Mouse (Mus musculus): ENCODE data around the gene Primpol. TPM values are rescaled to one million over a fixed set of nuclear protein-coding genes. Genes with fewer than 3 reads are reported as not detected.

Gene Primpol
- total RNA-seq, 4 experiments from 2014 or later: 4.5 to 6.3 (median 5.2) TPM

- DNase-seq (ENCODE audit: low spot score in 2 of 2): no peak
These were observed 54.7 kb downstream of the Primpol start for GRCm38 (mm10) chr8:46562333-46562732.

DNA sequence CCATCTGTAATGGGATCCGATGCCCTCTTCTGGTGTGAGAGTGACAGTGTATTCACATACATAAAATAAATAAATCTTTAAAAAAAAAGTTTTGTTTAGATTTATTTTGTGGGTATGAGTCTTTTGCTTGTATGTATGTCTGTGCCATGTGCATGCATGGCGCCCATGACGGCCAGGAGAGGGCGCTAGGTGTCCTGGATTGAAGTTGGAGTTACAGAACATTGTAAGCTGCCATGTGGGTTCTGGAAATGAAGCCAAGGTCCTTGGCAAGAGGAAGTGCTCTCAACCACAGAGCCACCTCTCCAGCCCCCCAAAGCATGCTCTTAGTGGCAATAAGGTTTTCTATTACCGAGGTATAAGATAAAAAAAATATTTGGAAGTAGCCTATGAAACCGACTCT lies 57.6 kb downstream of the Primpol start:
- DNase-seq (ENCODE audit: low spot score in 2 of 2): no peak

- DNase-seq (ENCODE audit: low spot score in 2 of 2): no peak
These were observed 64.6 kb downstream of the Primpol start for GRCm38 (mm10) chr8:46552441-46552765.

GRCm38 (mm10) chr8:46551615-46552440 lies 65.2 kb downstream of the Primpol start, which contains the start of gene Cenpu:
TSS of gene Cenpu (plus strand) at chr8:46552028.
- peak; percentile 99 for DNase-seq (ENCODE audit: low spot score in 2 of 2)

- no peak for DNase-seq (ENCODE audit: low spot score in 2 of 2)
These were observed 66.0 kb downstream of the Primpol start for GRCm38 (mm10) chr8:46551029-46551428.

GRCm38 (mm10) chr8:46550058-46550457 lies 67.0 kb downstream of the Primpol start:
- no peak for DNase-seq (ENCODE audit: low spot score in 2 of 2)

DNA sequence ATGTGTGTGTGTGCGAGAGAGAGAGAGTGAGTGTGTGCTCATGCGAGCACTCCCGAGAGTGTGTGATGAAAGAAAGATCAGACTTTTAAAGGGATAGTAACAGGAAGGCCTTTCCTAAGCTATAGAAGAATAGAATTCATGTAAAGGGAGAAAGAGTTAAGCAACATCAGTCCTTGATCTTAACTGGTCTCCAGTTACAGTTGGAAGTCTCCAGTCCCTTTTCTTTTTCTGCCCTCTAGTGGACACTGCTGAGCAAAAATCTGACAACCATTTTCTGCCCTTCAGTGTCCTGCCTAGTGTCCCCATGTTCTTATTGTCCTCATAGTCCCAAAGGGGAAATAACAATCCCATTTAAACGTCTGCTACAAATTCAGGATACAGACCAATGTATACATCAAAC lies 69.8 kb downstream of the Primpol start:
- DNase-seq (ENCODE audit: low spot score in 2 of 2): no peak

DNA sequence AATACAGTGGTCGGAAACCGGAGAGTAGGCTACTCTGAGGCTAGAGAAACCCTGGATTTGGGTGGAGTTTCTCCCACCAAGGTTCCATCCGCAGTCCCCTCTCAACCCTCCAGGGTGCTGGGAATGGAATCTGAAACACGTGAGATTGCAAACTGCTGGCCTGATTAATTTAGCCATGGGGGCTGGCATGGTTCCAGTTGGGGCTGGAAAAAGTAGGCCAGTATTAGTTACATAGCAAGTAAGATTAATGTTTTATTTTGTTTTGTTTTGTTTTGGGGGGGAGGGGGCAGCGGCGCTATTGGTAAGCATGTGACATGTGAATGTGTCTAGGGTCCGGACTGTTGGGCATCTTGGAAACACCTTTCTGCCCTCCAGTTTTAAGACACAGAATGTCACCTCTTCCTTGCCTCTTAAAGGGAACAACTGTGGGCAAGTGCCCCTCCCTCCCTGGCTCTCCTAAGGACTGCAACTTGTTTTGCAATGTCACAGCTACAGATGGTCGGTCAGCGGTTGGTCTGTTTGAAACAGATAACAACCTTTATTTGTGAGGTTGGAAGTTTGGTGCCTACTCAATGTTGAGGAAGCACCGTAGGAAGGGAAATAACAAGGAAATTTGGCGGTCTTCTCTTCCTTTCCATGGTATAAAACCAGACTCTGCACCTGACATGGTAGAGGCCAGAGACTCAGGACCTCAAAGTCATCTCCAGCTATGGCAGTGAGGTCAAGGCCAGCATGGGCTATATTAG lies 70.4 kb downstream of the Primpol start:
- DNase-seq (ENCODE audit: low spot score in 2 of 2): no peak

DNA sequence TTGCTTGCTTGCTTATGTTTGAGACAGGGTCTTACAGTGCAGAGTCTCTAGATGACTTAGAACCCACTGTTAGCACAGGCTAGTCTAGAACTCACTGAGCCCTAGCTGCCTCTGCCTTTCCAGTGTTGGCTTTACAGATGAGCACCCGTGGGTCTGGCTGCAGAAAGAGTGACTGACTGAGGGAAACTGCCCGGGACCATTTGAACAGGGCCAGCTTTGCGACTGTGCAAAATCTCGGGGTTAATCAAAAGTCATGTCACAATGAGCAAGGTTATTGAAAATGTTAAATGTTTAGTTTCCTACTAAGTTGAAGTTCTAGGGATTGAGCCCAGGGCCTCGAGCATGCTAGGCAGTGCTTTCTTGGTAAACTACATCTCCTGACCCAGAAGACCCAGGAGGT lies 71.2 kb downstream of the Primpol start:
- DNase-seq (ENCODE audit: low spot score in 2 of 2): no peak

- DNase-seq (ENCODE audit: low spot score in 2 of 2): no peak
These were observed 73.3 kb downstream of the Primpol start for GRCm38 (mm10) chr8:46543662-46544061.

GRCm38 (mm10) chr8:46543191-46543590 lies 73.8 kb downstream of the Primpol start:
- no peak for DNase-seq (ENCODE audit: low spot score in 2 of 2)

- DNase-seq (ENCODE audit: low spot score in 2 of 2): no peak
These were observed 77.3 kb downstream of the Primpol start for GRCm38 (mm10) chr8:46539701-46540100.

- DNase-seq (ENCODE audit: low spot score in 2 of 2): no peak
These were observed 83.1 kb downstream of the Primpol start for GRCm38 (mm10) chr8:46533926-46534325.

DNA sequence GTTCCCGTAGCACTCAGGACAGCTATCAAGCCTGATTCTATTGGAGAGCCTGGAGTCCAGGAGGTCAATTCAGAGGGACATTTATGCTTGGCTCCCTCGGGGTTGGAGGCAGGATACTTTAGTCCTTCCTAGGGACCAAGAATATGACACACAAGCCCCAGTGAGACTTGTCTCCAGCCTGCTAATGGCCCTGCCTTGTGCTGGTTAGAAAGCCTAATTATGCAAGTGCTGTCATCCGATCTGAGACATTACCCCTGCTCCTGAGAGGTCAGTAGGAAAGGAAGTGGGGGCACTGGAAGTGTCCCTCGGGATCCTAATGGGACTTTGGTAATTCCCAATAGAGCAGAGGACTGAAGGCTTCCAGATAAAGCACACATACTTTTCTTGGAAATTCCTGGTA lies 86.5 kb downstream of the Primpol start:
- no peak for DNase-seq (ENCODE audit: low spot score in 2 of 2)

GRCm38 (mm10) chr8:46529508-46529907 lies 87.5 kb downstream of the Primpol start:
- no peak for DNase-seq (ENCODE audit: low spot score in 2 of 2)

DNA sequence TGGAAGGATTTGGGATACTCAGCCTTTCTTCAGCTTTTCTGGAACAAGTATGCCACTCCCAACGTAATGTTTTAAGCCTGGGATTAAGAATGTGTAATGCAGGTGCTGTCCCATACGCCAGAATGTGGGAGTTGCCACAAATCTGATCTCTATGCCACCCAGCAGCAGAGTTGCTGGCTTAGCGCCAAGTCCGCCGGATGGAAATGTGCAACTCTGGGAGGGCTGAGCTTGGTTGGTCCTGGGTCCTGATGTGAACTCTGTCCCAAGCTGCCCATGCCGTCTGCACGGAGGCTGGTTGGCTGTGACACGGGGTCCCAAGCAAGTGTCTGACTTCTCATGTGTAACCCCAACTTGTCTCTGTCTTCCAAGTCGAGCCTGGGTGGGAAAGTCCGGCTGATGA lies 90.2 kb downstream of the Primpol start:
- no peak for DNase-seq (ENCODE audit: low spot score in 2 of 2)

DNA sequence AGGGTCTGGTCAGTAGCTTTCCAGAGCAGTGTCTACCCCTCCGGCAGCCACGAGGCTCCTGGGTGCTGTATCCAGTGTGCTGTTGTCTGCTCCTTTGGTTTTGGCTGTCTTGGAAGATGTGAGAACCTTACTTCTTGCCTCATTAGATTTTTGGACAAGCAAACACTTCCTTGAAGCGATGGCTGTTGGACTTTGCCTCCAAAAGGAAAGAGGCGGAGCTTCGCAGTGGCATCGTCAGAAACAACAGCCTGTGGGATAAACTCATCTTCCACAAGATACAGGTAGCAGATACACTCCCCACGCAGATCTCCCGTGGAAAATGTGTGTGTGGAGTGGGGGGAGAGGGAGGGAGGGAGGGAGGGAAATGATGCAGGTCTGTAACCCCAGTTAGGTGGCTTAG lies 90.9 kb downstream of the Primpol start:
- no peak for DNase-seq (ENCODE audit: low spot score in 2 of 2)

Other genes starting within 250 kb of the Primpol start
- 10 to 100 TPM; 50.1 to 55.8 (median 53.3) TPM for gene Acsl1, start 146.2 kb downstream of the Primpol start, total RNA-seq (2022)
- 1 to 10 TPM; 2.1 to 5.7 (median 3.1) TPM for gene Cenpu, start 65.2 kb downstream of the Primpol start, total RNA-seq (2022)
- gene Casp3, start 79 bp upstream of the Primpol start, total RNA-seq (2022): 10 to 100 TPM; 12.0 to 15.0 (median 13.5) TPM
- gene Irf2, start 122.5 kb upstream of the Primpol start, total RNA-seq (2022): 10 to 100 TPM; 56.2 to 72.4 (median 57.3) TPM

All from left cerebral cortex, adult 8-10 months (tissue).